Mouse (Mus musculus) heart, embryonic 13.5 days (tissue): Measurements from ENCODE around the gene Slc38a9. TPM values are rescaled to one million over a fixed set of nuclear protein-coding genes. Genes with fewer than 3 reads are reported as not detected.

Experiments
- ATAC-seq: fragments of 200-750 bp; cut with Nextera tagmentation; 2 replicates; pipeline ENCODE4 v1.8.0; 2017; ENCODE audit warnings: moderate TSS enrichment; ENCODE audit not compliant: insufficient number of reproducible peaks, low FRiP score, low TSS enrichment; ENCODE audit errors: extremely low read depth
- H3K27ac ChIP-seq: fragments of 300-500 bp; sonication (generic); replicated peaks from 2 replicates; pipeline ENCODE4 v1.5.1; 2015; ENCODE audit warnings: moderate library complexity, mild to moderate bottlenecking, inconsistent platforms
- H3K27me3 ChIP-seq: fragments of 300-500 bp; sonication (generic); replicated peaks from 2 replicates; pipeline ENCODE4 v1.6.1; 2015; ENCODE audit warnings: mild to moderate bottlenecking, inconsistent platforms
- H3K36me3 ChIP-seq: fragments of 300-500 bp; sonication (generic); 2 replicates; pipeline ENCODE4 v1.6.1; 2015; ENCODE audit warnings: mild to moderate bottlenecking, inconsistent platforms
- H3K4me1 ChIP-seq: fragments of 300-500 bp; sonication (generic); 2 replicates; pipeline ENCODE4 v1.6.1; 2015; ENCODE audit warnings: inconsistent platforms
- H3K4me2 ChIP-seq: fragments of 300-500 bp; sonication (generic); 2 replicates; pipeline ENCODE4 v1.6.1; 2015; ENCODE audit warnings: inconsistent platforms, mild to moderate bottlenecking, moderate library complexity
- H3K4me3 ChIP-seq: fragments of 300-500 bp; sonication (generic); 2 replicates; pipeline ENCODE4 v1.5.1; 2015; ENCODE audit warnings: moderate library complexity, mild to moderate bottlenecking, inconsistent platforms
- H3K9ac ChIP-seq: fragments of 300-500 bp; sonication (generic); 2 replicates; pipeline ENCODE4 v1.6.1; 2015; ENCODE audit warnings: inconsistent platforms, mild to moderate bottlenecking, moderate library complexity
- H3K9me3 ChIP-seq: fragments of 300-500 bp; sonication (generic); 2 replicates; pipeline ENCODE4 v1.6.1; 2016; ENCODE audit warnings: inconsistent platforms
- WGBS: fragments of 180-500 bp; shearing (Covaris S2); methylation state at CpG from one replicate; pipeline ENCODE4 v1.1.7; 2015; ENCODE audit warnings: mixed read lengths; 5-methylcytosine and 5-hydroxymethylcytosine counted together
- polyA plus RNA-seq: library from polyadenylated mRNA; unstranded; fragments of >200 nt; fragmentation: Nextera tagmentation; extraction: Ambion mirVana; gene quantifications from 2 replicates; pipeline ENCODE4 v1.2.1, GENCODE M21; 2015

Gene Slc38a9
- polyA plus RNA-seq, 1 experiment from 2014 or later = 10.3 TPM

- H3K4me3 ChIP-seq = no peak overlapping the region
- no peak for ATAC-seq
- H3K9ac ChIP-seq = no peak overlapping the region
- H3K27me3 ChIP-seq = no peaks in the 10 kb centered on the region
- H3K4me2 ChIP-seq = no peak overlapping the region
- WGBS = 72% methylated on average over 14 of the region's 14 CpGs
- H3K27ac ChIP-seq = no peak overlapping the region
- no peaks in the 10 kb centered on the region for H3K4me1 ChIP-seq
- no peaks in the 10 kb centered on the region for H3K9me3 ChIP-seq
- H3K36me3 ChIP-seq = peaks cover 20% of the 10 kb centered on the region
Measured at GRCm38 (mm10) chr13:112734906-112735713, 74.6 kb downstream of the Slc38a9 start.

- ATAC-seq = no peak
- no peaks in the 10 kb centered on the region for H3K4me1 ChIP-seq
- WGBS = 84% methylated on average over 10 of the region's 10 CpGs
- H3K4me3 ChIP-seq = no peak overlapping the region
- no peaks in the 10 kb centered on the region for H3K27me3 ChIP-seq
- no peaks in the 10 kb centered on the region for H3K9me3 ChIP-seq
- H3K27ac ChIP-seq = no peak overlapping the region
- H3K36me3 ChIP-seq = peaks cover 12% of the 10 kb centered on the region
- no peak overlapping the region for H3K9ac ChIP-seq
- H3K4me2 ChIP-seq = no peak overlapping the region
Measured at GRCm38 (mm10) chr13:112736407-112736806, 75.9 kb downstream of the Slc38a9 start.

- Histone ChIP-seq H3K27me3 (no peaks in the 10 kb centered on the region), H3K36me3 (0 out of 2 replicates have a peak, but pooled peaks cover 5% of the 10 kb centered on the region), H3K4me1 (peaks cover 2% of the 10 kb centered on the region), H3K4me2 (no peak overlapping the region), H3K9ac (no peak overlapping the region), H3K27ac (no peak overlapping the region), H3K4me3 (no peak overlapping the region), H3K9me3 (no peaks in the 10 kb centered on the region)
- 78% methylated on average over 9 of the region's 9 CpGs for WGBS
- no peak for ATAC-seq
Measured at GRCm38 (mm10) chr13:112737110-112737509, 76.6 kb downstream of the Slc38a9 start.

- peaks cover 4% of the 10 kb centered on the region for H3K4me1 ChIP-seq
- no peaks in the 10 kb centered on the region for H3K9me3 ChIP-seq
- 84% methylated on average over 16 of the region's 16 CpGs for WGBS
- H3K36me3 ChIP-seq = no peaks in the 10 kb centered on the region
- H3K4me3 ChIP-seq = no peak overlapping the region
- H3K9ac ChIP-seq = no peak overlapping the region
- H3K27ac ChIP-seq = no peak overlapping the region
- H3K27me3 ChIP-seq = no peaks in the 10 kb centered on the region
- no peak for ATAC-seq
- no peak overlapping the region for H3K4me2 ChIP-seq
Measured at GRCm38 (mm10) chr13:112738005-112738404, 77.5 kb downstream of the Slc38a9 start.

- no peak overlapping the region for H3K4me3 ChIP-seq
- WGBS = 75% methylated on average over 6 of the region's 6 CpGs
- H3K4me2 ChIP-seq = no peak overlapping the region
- H3K9me3 ChIP-seq = no peaks in the 10 kb centered on the region
- H3K27me3 ChIP-seq = no peaks in the 10 kb centered on the region
- peaks cover 14% of the 10 kb centered on the region for H3K4me1 ChIP-seq
- no peak for ATAC-seq
- H3K9ac ChIP-seq = no peak overlapping the region
- H3K36me3 ChIP-seq = no peaks in the 10 kb centered on the region
- H3K27ac ChIP-seq = no peak overlapping the region
Measured at GRCm38 (mm10) chr13:112740073-112740472, 79.5 kb downstream of the Slc38a9 start.

- H3K4me2 ChIP-seq = no peak overlapping the region
- H3K27ac ChIP-seq = peak overlapping the region; percentile 59
- H3K4me1 ChIP-seq = peaks cover 14% of the 10 kb centered on the region
- no peaks in the 10 kb centered on the region for H3K9me3 ChIP-seq
- ATAC-seq = no peak
- no peaks in the 10 kb centered on the region for H3K36me3 ChIP-seq
- 38% methylated on average over 14 of the region's 14 CpGs for WGBS
- H3K27me3 ChIP-seq = no peaks in the 10 kb centered on the region
- H3K4me3 ChIP-seq = no peak overlapping the region
- no peak overlapping the region for H3K9ac ChIP-seq
Measured at GRCm38 (mm10) chr13:112742076-112742830, 81.7 kb downstream of the Slc38a9 start.

GRCm38 (mm10) chr13:112743647-112744046 lies 83.1 kb downstream of the Slc38a9 start:
- peak overlapping the region; percentile 67 for H3K27ac ChIP-seq
- H3K9ac ChIP-seq = no peak overlapping the region
- no peaks in the 10 kb centered on the region for H3K27me3 ChIP-seq
- WGBS = 81% methylated on average over 4 of the region's 4 CpGs
- H3K36me3 ChIP-seq = no peaks in the 10 kb centered on the region
- H3K4me2 ChIP-seq = no peak overlapping the region
- no peak for ATAC-seq
- H3K9me3 ChIP-seq = no peaks in the 10 kb centered on the region
- H3K4me3 ChIP-seq = no peak overlapping the region
- H3K4me1 ChIP-seq = peaks cover 22% of the 10 kb centered on the region

GRCm38 (mm10) chr13:112744061-112744849 lies 83.7 kb downstream of the Slc38a9 start:
- Histone ChIP-seq H3K36me3 (no peaks in the 10 kb centered on the region), H3K27me3 (no peaks in the 10 kb centered on the region), H3K9ac (no peak overlapping the region), H3K4me1 (peaks cover 22% of the 10 kb centered on the region), H3K4me3 (no peak overlapping the region), H3K9me3 (no peaks in the 10 kb centered on the region), H3K4me2 (no peak overlapping the region), H3K27ac (peak overlapping the region; percentile 67)
- no peak for ATAC-seq
- WGBS = 73% methylated on average over 15 of the region's 15 CpGs

- no peaks in the 10 kb centered on the region for H3K9me3 ChIP-seq
Measured at GRCm38 (mm10) chr13:112745936-112746694, 85.6 kb downstream of the Slc38a9 start.

GRCm38 (mm10) chr13:112746695-112747055 lies 86.1 kb downstream of the Slc38a9 start:
- Histone ChIP-seq H3K27me3 (no peaks in the 10 kb centered on the region), H3K4me1 (peaks cover 34% of the 10 kb centered on the region), H3K9ac (no peak overlapping the region), H3K27ac (no peak overlapping the region), H3K4me2 (no peak overlapping the region), H3K36me3 (no peaks in the 10 kb centered on the region), H3K4me3 (no peak overlapping the region), H3K9me3 (no peaks in the 10 kb centered on the region)
- no peak for ATAC-seq
- 77% methylated on average over 10 of the region's 10 CpGs for WGBS

More at GRCm38 (mm10) chr13:112745936-112746694, 85.6 kb downstream of the Slc38a9 start:
- WGBS = 64% methylated on average over 5 of the region's 5 CpGs
- Histone ChIP-seq H3K4me1 (peaks cover 28% of the 10 kb centered on the region), H3K9ac (no peak overlapping the region), H3K36me3 (no peaks in the 10 kb centered on the region), H3K4me3 (no peak overlapping the region), H3K4me2 (no peak overlapping the region), H3K27me3 (no peaks in the 10 kb centered on the region), H3K27ac (no peak overlapping the region)
- ATAC-seq = no peak
